Mouse (Mus musculus) CD4-positive, CD25-positive, alpha-beta regulatory T cell, adult 2 months (primary cell): ENCODE measurements at regions not wholly inside any gene's neighbourhood (a gene's known extent, or its start where the extent isn't known, plus 50 kb on each side); places are given as distances from the start of the nearest gene placed in this dataset.

Source experiments
- DNase-seq: peaks from one replicate; pipeline ENCODE4 v3.0.0-alpha.2; 2012; ENCODE audit warnings: low read depth, low spot score

GRCm38 (mm10) chr13:47298010-47298409 lies 175.6 kb downstream of the Rnf144b start:
- no peak for DNase-seq

GRCm38 (mm10) chr13:47300486-47300885 lies 178.0 kb downstream of the Rnf144b start:
- DNase-seq = no peak

- peak; percentile 4 for DNase-seq
Measured at GRCm38 (mm10) chr13:47301070-47301469, 178.6 kb downstream of the Rnf144b start.

GRCm38 (mm10) chr13:47309492-47309891 lies 187.0 kb downstream of the Rnf144b start:
- DNase-seq = no peak

GRCm38 (mm10) chr13:47310751-47311202 lies 188.3 kb downstream of the Rnf144b start:
- DNase-seq = no peak

- no peak for DNase-seq
Measured at GRCm38 (mm10) chr13:47319549-47319948, 197.1 kb downstream of the Rnf144b start.

GRCm38 (mm10) chr13:47321876-47322275 lies 199.4 kb downstream of the Rnf144b start:
- no peak for DNase-seq

- DNase-seq = no peak
Measured at GRCm38 (mm10) chr13:47335996-47336684, 213.7 kb downstream of the Rnf144b start.

- no peak for DNase-seq
Measured at GRCm38 (mm10) chr13:47336865-47337441, 214.5 kb downstream of the Rnf144b start.

GRCm38 (mm10) chr13:47339411-47339810 lies 217.0 kb downstream of the Rnf144b start:
- DNase-seq = no peak

- DNase-seq = no peak
Measured at GRCm38 (mm10) chr13:47342361-47342760, 219.9 kb downstream of the Rnf144b start.

- DNase-seq = no peak
Measured at GRCm38 (mm10) chr13:47345576-47345975, 223.1 kb downstream of the Rnf144b start.

- DNase-seq = no peak
Measured at GRCm38 (mm10) chr13:47347835-47348234, 225.4 kb downstream of the Rnf144b start.

- DNase-seq = peak; percentile 5
Measured at GRCm38 (mm10) chr13:47348517-47349145, 226.2 kb downstream of the Rnf144b start.

- DNase-seq = no peak
Measured at GRCm38 (mm10) chr13:47354446-47354845, 232.0 kb downstream of the Rnf144b start.

- no peak for DNase-seq
Measured at GRCm38 (mm10) chr13:47355169-47355568, 232.7 kb downstream of the Rnf144b start.

- no peak for DNase-seq
Measured at GRCm38 (mm10) chr13:47358986-47359385, 236.5 kb downstream of the Rnf144b start.

GRCm38 (mm10) chr13:47365776-47366175 lies 243.3 kb downstream of the Rnf144b start:
- DNase-seq = no peak

- DNase-seq = no peak
Measured at GRCm38 (mm10) chr13:47368041-47368823, 245.8 kb downstream of the Rnf144b start.

- no peak for DNase-seq
Measured at GRCm38 (mm10) chr13:47374583-47374982, 252.1 kb downstream of the Rnf144b start.

GRCm38 (mm10) chr13:47391023-47391422 lies 268.6 kb downstream of the Rnf144b start:
- DNase-seq = no peak

GRCm38 (mm10) chr13:47397726-47398350 lies 275.4 kb downstream of the Rnf144b start:
- no peak for DNase-seq
